ENCODE assay signal across 8 mouse cellular contexts in genomic region chr2:161511101-161511759, GRCm38 (mm10).
DNase-seq lines count a peak whose midpoint lies in the region; ATAC-seq and TF ChIP-seq lines count a peak whose summit lies in the region.
"Had no signal": no experiment of that assay in that cellular context is flagged by ENCODE, and none has a peak within 500 bp of the region (broad histone marks: within the 10 kb centered on the region; RNA-seq: fewer than 3 reads in every experiment).

No protein-coding gene starts in this region.

- 31% methylated on average over 8 of the region's 8 CpGs for WGBS in lung, postnatal 0 days
- WGBS in forebrain, embryonic 14.5 days = 16% methylated on average over 8 of the region's 8 CpGs
- WGBS in liver, embryonic 11.5 days = 29% methylated on average over 8 of the region's 8 CpGs
- WGBS in stomach, embryonic 15.5 days = 17% methylated on average over 8 of the region's 8 CpGs

- no peaks in the 10 kb centered on the region for H3K27me3 ChIP-seq in lung, postnatal 0 days (replicated peaks; ENCODE audit: insufficient read depth, low read length)
- H3K27me3 ChIP-seq in forebrain, embryonic 14.5 days (replicated peaks; ENCODE audit: control insufficient read depth, insufficient read depth, low read length) = no peaks in the 10 kb centered on the region
- no peaks in the 10 kb centered on the region for H3K27me3 ChIP-seq in liver, embryonic 11.5 days (replicated peaks; ENCODE audit: control insufficient read depth, insufficient read depth, low read length)
- no peaks in the 10 kb centered on the region for H3K27me3 ChIP-seq in stomach, embryonic 15.5 days (replicated peaks)

- H3K4me2 ChIP-seq in lung, postnatal 0 days (replicated peaks; ENCODE audit: low read depth, low read length) = peak overlapping the region; percentile 41
- peak overlapping the region; percentile 50 for H3K4me2 ChIP-seq in forebrain, embryonic 14.5 days (ENCODE audit: low read length)
- peak overlapping the region; percentile 65 for H3K4me2 ChIP-seq in liver, embryonic 11.5 days
- peak overlapping the region; percentile 54 for H3K4me2 ChIP-seq in stomach, embryonic 15.5 days

- H3K4me3 ChIP-seq in lung, postnatal 0 days (ENCODE audit: low read depth, low read length) = peak overlapping the region; percentile 35
- H3K4me3 ChIP-seq in forebrain, embryonic 14.5 days (ENCODE audit: low read depth, low read length) = peak overlapping the region; percentile 31
- H3K4me3 ChIP-seq in liver, embryonic 11.5 days (ENCODE audit: low read depth, low read length) = peak overlapping the region; percentile 44
- H3K4me3 ChIP-seq in stomach, embryonic 15.5 days (replicated peaks) = peak overlapping the region; percentile 31

- no peak for ATAC-seq in lung, postnatal 0 days
- ATAC-seq in forebrain, embryonic 14.5 days = peak; percentile 53; the same call in 1 of the 2 replicates
- ATAC-seq in liver, embryonic 11.5 days (replicated peaks; ENCODE audit: low FRiP score) = peak; percentile 34; the same call in 1 of the 2 replicates
- ATAC-seq in stomach, embryonic 15.5 days (ENCODE audit: insufficient read depth, low FRiP score, low read depth) = no peak

- TF ChIP-seq CTCF in lung, postnatal 0 days (IDR thresholded peaks at IDR 0.05) = no peak

- peak overlapping the region; percentile 44; the same call in 1 of the 2 replicates for H3K9ac ChIP-seq in lung, postnatal 0 days (replicated peaks; ENCODE audit: low read depth)
- H3K9ac ChIP-seq in forebrain, embryonic 14.5 days (ENCODE audit: low read length) = peak overlapping the region; percentile 51
- 0 out of 2 replicates have a peak overlapping the region, but pooled peaks have one; percentile 20 for H3K9ac ChIP-seq in liver, embryonic 11.5 days (ENCODE audit: low read depth, low read length)
- H3K9ac ChIP-seq in stomach, embryonic 15.5 days = no peak overlapping the region

- H3K36me3 ChIP-seq in lung, postnatal 0 days (ENCODE audit: insufficient read depth, low read length) = no peaks in the 10 kb centered on the region
- no peaks in the 10 kb centered on the region for H3K36me3 ChIP-seq in forebrain, embryonic 14.5 days (ENCODE audit: control insufficient read depth, insufficient read depth, low read length)
- H3K36me3 ChIP-seq in liver, embryonic 11.5 days (ENCODE audit: control insufficient read depth, insufficient read depth, low read length) = no peaks in the 10 kb centered on the region
- no peaks in the 10 kb centered on the region for H3K36me3 ChIP-seq in stomach, embryonic 15.5 days

- H3K4me1 ChIP-seq in lung, postnatal 0 days (ENCODE audit: insufficient read depth, low read depth, low read length) = no peaks in the 10 kb centered on the region
- H3K4me1 ChIP-seq in forebrain, embryonic 14.5 days (ENCODE audit: control insufficient read depth, insufficient read depth, low read length) = no peaks in the 10 kb centered on the region; the same call in 1 of the 2 replicates
- no peaks in the 10 kb centered on the region for H3K4me1 ChIP-seq in liver, embryonic 11.5 days (replicated peaks; ENCODE audit: control insufficient read depth, insufficient read depth, low read length)
- no peaks in the 10 kb centered on the region for H3K4me1 ChIP-seq in stomach, embryonic 15.5 days

- H3K27ac ChIP-seq in lung, postnatal 0 days (ENCODE audit: low read length) = no peak overlapping the region
- H3K27ac ChIP-seq in forebrain, embryonic 14.5 days (ENCODE audit: low read depth, low read length) = no peak overlapping the region
- no peak overlapping the region for H3K27ac ChIP-seq in liver, embryonic 11.5 days (ENCODE audit: low read depth, low read length)
- no peak overlapping the region for H3K27ac ChIP-seq in stomach, embryonic 15.5 days

- no peak for DNase-seq in lung, postnatal 0 days (ENCODE audit: low spot score)
- DNase-seq in lung, postnatal 25 days (ENCODE audit: low spot score) = no peak
- no peak for DNase-seq in forebrain, embryonic 14.5 days (ENCODE audit: low spot score)
- DNase-seq in liver, embryonic 11.5 days (ENCODE audit: low spot score) = no peak
- DNase-seq in yolk sac, embryonic 10.5 days (ENCODE audit: low spot score) = no peak
- no peak for DNase-seq in spleen, postnatal 4 days (ENCODE audit: low spot score in 2 of 2)
- DNase-seq: adrenal gland, postnatal 10 days had no signal

- no peak for TF ChIP-seq EP300 in lung, postnatal 0 days (IDR thresholded peaks at IDR 0.05)

- H3K9me3 ChIP-seq in lung, postnatal 0 days (ENCODE audit: low read length) = no peaks in the 10 kb centered on the region
- no peaks in the 10 kb centered on the region for H3K9me3 ChIP-seq in forebrain, embryonic 14.5 days (replicated peaks; ENCODE audit: control insufficient read depth, low read length)
- no peaks in the 10 kb centered on the region for H3K9me3 ChIP-seq in liver, embryonic 11.5 days (ENCODE audit: control insufficient read depth, low read length)
- H3K9me3 ChIP-seq in stomach, embryonic 15.5 days = no peaks in the 10 kb centered on the region

Comparison
In these comparisons a context has a peak if more than half of its experiments do, and no peak if none do; other contexts are left out.
1. ATAC-seq: peak in forebrain, embryonic 14.5 days (single experiment) and liver, embryonic 11.5 days (single experiment); none in lung, postnatal 0 days (single experiment) and stomach, embryonic 15.5 days (single experiment).
2. Peak in every context shown above with its lines, with median percentiles within 50 percentile points of each other: H3K4me2 ChIP-seq and H3K4me3 ChIP-seq.